Mouse (Mus musculus) G1E (cell line): ENCODE measurements around the gene Smo.

Experiments used
- CTCF ChIP-seq: IDR thresholded peaks from 2 replicates; pipeline ENCODE4 v1.5.1; 2012; ENCODE audit warnings: low read depth, low read length, inconsistent platforms, mixed read lengths
- GATA1 ChIP-seq: IDR thresholded peaks from 2 replicates; pipeline ENCODE4 v1.6.1; 2012; ENCODE audit warnings: borderline replicate concordance, low read length, inconsistent platforms, mixed read lengths
- GATA2 ChIP-seq: IDR thresholded peaks from 2 replicates; pipeline ENCODE4 v1.6.1; 2012; ENCODE audit warnings: low read depth, low read length, inconsistent platforms, borderline replicate concordance
- POLR2AphosphoS5 ChIP-seq: IDR thresholded peaks from 2 replicates; pipeline ENCODE4 v1.6.1; 2012; ENCODE audit warnings: low read depth, low read length, inconsistent platforms; ENCODE audit not compliant: insufficient replicate concordance
- TAL1 ChIP-seq: conservative IDR thresholded peaks from 2 replicates; pipeline ENCODE4 v1.6.1; 2012; ENCODE audit warnings: low read depth, low read length, inconsistent platforms, mixed read lengths

- TF ChIP-seq CTCF (no peak), GATA1 (no peak), POLR2AphosphoS5 (no peak), GATA2 (no peak), TAL1 (no peak)
These were observed 38.9 kb downstream of the Smo start for GRCm38 (mm10) chr6:29774161-29774560.
